Mouse (Mus musculus) C2C12 (cell line): ENCODE measurements around the gene Dusp1. TPM values are rescaled to one million over a fixed set of nuclear protein-coding genes. Genes with fewer than 3 reads are reported as not detected.

Experiments used
- H3K27me3 ChIP-seq: one replicate; pipeline ENCODE4 v1.6.1; 2011; ENCODE audit not compliant: control insufficient read depth, insufficient read depth, insufficient read length
- H3K36me3 ChIP-seq: one replicate; pipeline ENCODE4 v1.6.1; 2011; ENCODE audit not compliant: control insufficient read depth, insufficient read depth
- H3K4me3 ChIP-seq: one replicate; pipeline ENCODE4 v1.5.1; 2011; ENCODE audit warnings: mild to moderate bottlenecking, control low read depth; ENCODE audit not compliant: poor library complexity, insufficient read depth, severe bottlenecking
- H3K79me2 ChIP-seq: one replicate; pipeline ENCODE4 v1.6.1; 2011; ENCODE audit not compliant: control insufficient read depth, insufficient read depth
- H3K79me3 ChIP-seq: one replicate; pipeline ENCODE4 v1.6.1; 2011; ENCODE audit warnings: low read depth, control low read depth
- H3ac ChIP-seq: one replicate; pipeline ENCODE3; 2011; ENCODE audit warnings: low read depth; ENCODE audit not compliant: control insufficient read depth, insufficient read length
- CEBPB ChIP-seq: IDR thresholded peaks from one replicate; pipeline ENCODE4 v1.6.1; 2011; ENCODE audit warnings: low read depth, mild to moderate bottlenecking, control low read depth, moderate library complexity
- CTCF ChIP-seq: IDR thresholded peaks from one replicate; pipeline ENCODE4 v1.5.1; 2011; ENCODE audit not compliant: control insufficient read depth, insufficient read depth, insufficient read length
- FOSL1 ChIP-seq: IDR thresholded peaks from one replicate; pipeline ENCODE4 v1.8.0; 2011; ENCODE audit warnings: mild to moderate bottlenecking, low read length; ENCODE audit not compliant: poor library complexity, insufficient read depth, severe bottlenecking
- MAX ChIP-seq: IDR thresholded peaks from one replicate; pipeline ENCODE4 v1.6.1; 2011; ENCODE audit warnings: mild to moderate bottlenecking, control low read depth
- MYOD1 ChIP-seq: IDR thresholded peaks from one replicate; pipeline ENCODE4 v1.6.1; 2011; ENCODE audit warnings: low read depth; ENCODE audit not compliant: control insufficient read depth, insufficient read length
- MYOG ChIP-seq: IDR thresholded peaks from one replicate; pipeline ENCODE4 v1.6.1; 2011; ENCODE audit not compliant: control insufficient read depth, insufficient read length; ENCODE audit errors: extremely low read depth
- USF1 ChIP-seq: IDR thresholded peaks from one replicate; pipeline ENCODE4 v1.6.1; 2011; ENCODE audit warnings: low read depth, mild to moderate bottlenecking, control low read depth, moderate library complexity
- polyA plus RNA-seq: library from polyadenylated mRNA; unstranded; fragments of >200 nt; fragmentation: generic; extraction: Trizol; gene quantifications from one replicate; pipeline ENCODE4 v1.2.1, GENCODE M21; 2012; ENCODE audit warnings: missing spikeins

Gene Dusp1
- polyA plus RNA-seq, 1 experiment, result 16.4 TPM

GRCm38 (mm10) chr17:26511816-26512774, 49.8 kb downstream of the Dusp1 start:
- H3K36me3 ChIP-seq, result peaks cover 1% of the 10 kb centered on the region
- H3K4me3 ChIP-seq, result no peak overlapping the region
- H3K79me2 ChIP-seq, result peaks cover 9% of the 10 kb centered on the region
- no peak overlapping the region for H3ac ChIP-seq
- TF ChIP-seq CEBPB (peak; percentile 24), MAX (no peak), CTCF (no peak)
- peaks cover 6% of the 10 kb centered on the region for H3K79me3 ChIP-seq
- no peaks in the 10 kb centered on the region for H3K27me3 ChIP-seq

GRCm38 (mm10) chr17:26511256-26511655, 50.7 kb downstream of the Dusp1 start:
- Histone ChIP-seq H3K36me3 (peaks cover 10% of the 10 kb centered on the region), H3K4me3 (no peak overlapping the region), H3ac (no peak overlapping the region), H3K79me2 (peaks cover 18% of the 10 kb centered on the region), H3K79me3 (peaks cover 13% of the 10 kb centered on the region), H3K27me3 (no peaks in the 10 kb centered on the region)
- no peak for TF ChIP-seq CEBPB
- no peak for TF ChIP-seq FOSL1
- no peak for TF ChIP-seq CTCF
- no peak for TF ChIP-seq MAX
- no peak for TF ChIP-seq MYOD1
- TF ChIP-seq USF1, result no peak
- no peak for TF ChIP-seq MYOG

GRCm38 (mm10) chr17:26510146-26511045, 51.5 kb downstream of the Dusp1 start:
- Histone ChIP-seq H3K4me3 (no peak overlapping the region), H3K27me3 (no peaks in the 10 kb centered on the region), H3K79me3 (peaks cover 13% of the 10 kb centered on the region), H3K36me3 (peaks cover 18% of the 10 kb centered on the region), H3K79me2 (peaks cover 25% of the 10 kb centered on the region), H3ac (no peak overlapping the region)
- no peak for TF ChIP-seq CTCF

GRCm38 (mm10) chr17:26508961-26509771, 52.8 kb downstream of the Dusp1 start:
- H3K36me3 ChIP-seq, result peaks cover 24% of the 10 kb centered on the region
- peak; percentile 9 for TF ChIP-seq CEBPB
- peak; percentile 67 for TF ChIP-seq CTCF
- TF ChIP-seq MYOD1, result no peak
- peaks cover 25% of the 10 kb centered on the region for H3K79me2 ChIP-seq
- H3K27me3 ChIP-seq, result no peaks in the 10 kb centered on the region
- H3K79me3 ChIP-seq, result peaks cover 13% of the 10 kb centered on the region
- H3K4me3 ChIP-seq, result peak overlapping the region; percentile 67
- H3ac ChIP-seq, result peak overlapping the region; percentile 75

- H3K36me3 ChIP-seq, result peaks cover 24% of the 10 kb centered on the region
- H3K79me3 ChIP-seq, result peaks cover 13% of the 10 kb centered on the region
- H3K79me2 ChIP-seq, result peaks cover 25% of the 10 kb centered on the region
- H3ac ChIP-seq, result peak overlapping the region; percentile 75
- peak; percentile 21 for TF ChIP-seq MAX
- peak; percentile 51 for TF ChIP-seq MYOD1
- no peak for TF ChIP-seq CEBPB
- peak; percentile 83 for TF ChIP-seq USF1
- peak overlapping the region; percentile 67 for H3K4me3 ChIP-seq
- no peaks in the 10 kb centered on the region for H3K27me3 ChIP-seq
These were observed 53.5 kb downstream of the Dusp1 start for GRCm38 (mm10) chr17:26508345-26508960.
